In the genomic region with DNA sequence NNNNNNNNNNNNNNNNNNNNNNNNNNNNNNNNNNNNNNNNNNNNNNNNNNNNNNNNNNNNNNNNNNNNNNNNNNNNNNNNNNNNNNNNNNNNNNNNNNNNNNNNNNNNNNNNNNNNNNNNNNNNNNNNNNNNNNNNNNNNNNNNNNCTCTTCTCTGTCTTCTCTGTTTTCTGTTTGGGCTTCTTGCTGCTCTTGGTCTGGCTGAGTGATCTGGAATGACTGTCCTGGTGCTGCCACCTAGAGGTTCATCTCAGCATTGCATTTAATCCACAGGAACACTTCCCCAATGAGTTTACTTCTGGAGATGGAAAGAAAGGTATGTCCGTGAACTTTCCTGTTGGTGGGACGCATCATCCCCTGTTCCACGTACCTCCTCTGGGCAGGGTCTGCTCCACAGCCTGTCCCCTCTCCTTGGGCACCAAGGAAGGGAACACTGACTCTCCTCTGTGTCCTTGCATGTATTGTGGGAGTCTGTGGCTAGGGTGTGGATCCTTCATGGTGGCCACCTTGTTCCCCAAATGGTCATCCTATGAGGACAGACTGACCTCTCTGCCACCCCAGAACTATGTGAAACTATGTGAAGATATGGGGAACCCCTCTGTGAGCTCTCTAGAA, we compare ENCODE assay signal across 8 mouse cellular contexts. TPM values are rescaled to one million over a fixed set of nuclear protein-coding genes. Genes with fewer than 3 reads are reported as not detected.
DNase-seq lines count a peak whose midpoint lies in the region; ATAC-seq and TF ChIP-seq lines count a peak whose summit lies in the region.

No protein-coding gene starts in this region.

- H3K4me1 ChIP-seq in hindbrain, postnatal 0 days (ENCODE audit: insufficient read depth, low read length), result no peaks in the 10 kb centered on the region

- H3K36me3 ChIP-seq in hindbrain, postnatal 0 days (ENCODE audit: insufficient read depth, low read length), result no peaks in the 10 kb centered on the region

- H3K9me3 ChIP-seq in hindbrain, postnatal 0 days (ENCODE audit: low read length), result 0 out of 2 replicates have a peak, but pooled peaks cover under 1% of the 10 kb centered on the region

- WGBS in hindbrain, postnatal 0 days, result 25% methylated on average over 3 of the region's 3 CpGs

- peak; percentile 94 for DNase-seq in NIH3T3 (ENCODE audit: low read depth)
- peak; percentile 83 to 89 for DNase-seq in cerebellum, adult 18-20 months
- DNase-seq in hindbrain, postnatal 0 days (ENCODE audit: low spot score), result peak; percentile 90
- DNase-seq in layer of hippocampus, postnatal 36 days, result peak; percentile 66 to 80
- DNase-seq in lung, postnatal 36 days, result peak; percentile 95
- DNase-seq in right cerebral cortex, adult 18-20 months, result peak; percentile 75
- DNase-seq in urinary bladder, adult 2 months (ENCODE audit: low spot score), result peak; percentile 37

- no peaks in the 10 kb centered on the region for H3K27me3 ChIP-seq in hindbrain, postnatal 0 days (ENCODE audit: insufficient read depth, low read length)

- H3K4me2 ChIP-seq in hindbrain, postnatal 0 days (ENCODE audit: low read depth, low read length), result no peak overlapping the region

- peak; percentile 97 for TF ChIP-seq CTCF in hindbrain, postnatal 0 days (IDR thresholded peaks at IDR 0.05; ENCODE audit: low read depth)

- H3K27ac ChIP-seq in hindbrain, postnatal 0 days, result no peak overlapping the region

- peak; percentile 89 for ATAC-seq in frontal cortex, adult (ENCODE audit: low TSS enrichment)
- peak; percentile 55; the same call in 1 of the 2 replicates for ATAC-seq in hindbrain, postnatal 0 days

- no peak overlapping the region for H3K9ac ChIP-seq in hindbrain, postnatal 0 days (replicated peaks; ENCODE audit: low read length)

- no peak overlapping the region for H3K4me3 ChIP-seq in hindbrain, postnatal 0 days (ENCODE audit: low read length)

RNA-seq across cellular contexts. Expression of gene Upb1, which starts 35.8 kb away (rescaled TPM):
- total RNA-seq in hindbrain, postnatal 0 days (2014; rRNA removed), result 0.26 and 0.50 TPM in 2 replicates
- 0.71 and 1.4 TPM in 2 replicates for polyA plus RNA-seq in hindbrain, postnatal 0 days (2015; fragmentation: Nextera tagmentation; extraction: Ambion mirVana)
- total RNA-seq in layer of hippocampus, postnatal 36 days (2021), result not detected
- 0.90 and 1.0 TPM in 2 replicates for polyA plus RNA-seq in urinary bladder, adult 2 months (2012; rRNA removed)

Comparison
In these comparisons a context has a peak if more than half of its experiments do, and no peak if none do; other contexts are left out.
1. DNase-seq: peak in every context shown above with its lines; median percentile 95 in lung, postnatal 36 days; 94 in NIH3T3; 90 in hindbrain, postnatal 0 days; 86 in cerebellum, adult 18-20 months; 75 in right cerebral cortex, adult 18-20 months; 73 in layer of hippocampus, postnatal 36 days; 37 in urinary bladder, adult 2 months.